Mouse (Mus musculus) lung, postnatal 10 days (tissue): ENCODE measurements around the gene Efna2.
A peak's percentile ranks its signal among the peaks of the same experiment; 100 is the strongest.

Source experiments
- DNase-seq: peaks from one replicate; pipeline ENCODE4 v3.0.0; 2021

Efna2 gene

DNA sequence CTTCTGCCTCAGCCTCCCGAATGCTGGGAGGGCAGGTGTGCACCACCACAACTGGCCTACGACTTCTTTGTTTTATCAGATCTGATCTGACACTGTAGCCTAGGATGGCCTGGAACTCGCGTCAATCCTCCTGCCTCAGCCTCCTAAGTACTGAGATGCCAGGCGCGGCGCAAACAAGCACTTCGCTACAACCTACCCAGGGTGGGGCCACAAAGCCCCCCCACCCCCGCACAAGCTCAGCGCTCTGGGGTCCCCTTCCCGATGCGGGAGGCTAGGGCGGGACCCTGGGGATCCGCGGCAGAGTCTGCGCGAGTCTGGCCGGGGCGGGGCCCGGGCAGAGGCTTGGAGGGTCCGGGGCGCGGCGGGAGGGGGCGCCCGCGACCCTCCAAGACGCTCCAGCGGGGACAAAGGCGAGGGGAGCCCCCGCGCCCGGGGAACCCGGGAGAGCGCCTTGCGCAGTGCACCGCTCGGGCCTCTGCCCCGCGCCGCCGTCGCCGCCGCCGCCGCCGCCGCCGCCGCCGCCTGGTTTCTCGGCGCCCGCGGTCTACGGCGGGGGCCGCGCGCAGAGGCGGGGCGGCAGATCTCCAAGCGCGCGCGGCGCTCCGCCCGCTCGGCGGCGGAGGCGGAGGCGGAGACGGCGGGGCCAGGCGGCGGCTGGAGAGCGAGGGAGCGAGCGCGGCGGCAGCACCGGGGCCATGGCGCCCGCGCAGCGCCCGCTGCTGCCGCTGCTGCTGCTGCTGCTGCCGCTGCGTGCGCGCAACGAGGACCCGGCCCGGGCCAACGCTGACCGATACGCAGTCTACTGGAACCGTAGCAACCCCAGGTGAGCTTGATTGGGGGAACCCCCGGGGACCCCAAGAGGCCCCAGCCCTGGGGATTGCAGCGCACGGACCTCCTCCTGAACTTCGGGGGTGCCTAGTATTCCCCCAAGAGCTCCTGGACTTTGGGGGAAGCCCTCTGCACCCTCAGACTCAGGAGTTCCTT lies at the start of gene Efna2:
Efna2 (plus strand) TSS at position 415 of the 984 bp plus-strand sequence.
- no peak for DNase-seq

DNA sequence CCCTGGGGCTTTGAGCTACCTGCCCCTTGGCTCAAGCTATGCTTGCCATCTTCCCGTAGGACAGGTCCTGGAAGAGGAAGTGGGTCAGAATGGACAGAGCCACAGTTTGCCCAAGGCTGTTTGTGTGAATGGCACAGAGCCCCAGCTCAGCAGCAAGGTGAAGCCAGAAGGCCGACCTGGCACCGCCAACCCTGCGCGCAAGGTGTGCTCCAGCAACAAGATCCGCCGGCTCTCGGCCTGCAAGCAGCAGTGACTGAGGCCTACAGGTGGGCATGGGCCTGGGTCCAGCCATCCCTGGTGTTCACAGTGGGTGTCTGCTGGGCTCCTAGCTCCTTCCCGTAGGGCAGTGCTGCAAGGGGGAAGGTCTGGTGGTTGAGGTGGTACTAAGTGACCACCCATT lies 49.4 kb upstream of the Efna2 start:
- no peak for DNase-seq

DNA sequence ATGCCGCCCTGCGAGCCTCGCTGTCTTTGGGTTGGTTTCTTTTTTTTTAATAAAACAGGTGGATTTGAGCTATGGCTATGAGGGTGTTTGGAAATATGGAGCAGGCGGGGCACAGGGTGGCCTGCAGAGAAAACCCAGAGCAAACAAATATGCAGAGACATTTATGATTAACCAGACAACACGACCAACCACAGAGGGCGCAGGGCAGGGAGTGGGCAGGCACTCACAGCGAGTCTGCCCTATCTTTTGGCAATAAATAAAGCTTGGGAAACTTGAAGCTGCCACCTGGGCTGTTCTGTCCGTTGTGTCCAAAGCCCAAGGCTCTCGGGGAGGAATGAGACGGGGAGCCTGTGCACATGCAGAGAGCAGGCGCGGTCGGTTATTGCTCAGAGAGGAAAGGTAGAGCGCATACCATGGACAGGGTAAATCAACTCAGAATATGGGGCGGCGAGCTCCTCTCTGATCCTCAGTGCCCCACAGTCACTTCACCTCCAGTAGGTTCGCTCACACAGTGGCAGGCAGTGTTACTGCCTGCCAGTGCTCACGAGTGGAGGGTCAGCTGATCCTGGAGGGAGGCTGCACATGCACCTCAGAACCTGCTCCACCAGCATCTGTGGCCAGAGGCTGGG lies 48.8 kb upstream of the Efna2 start:
- peak; percentile 44 for DNase-seq

DNA sequence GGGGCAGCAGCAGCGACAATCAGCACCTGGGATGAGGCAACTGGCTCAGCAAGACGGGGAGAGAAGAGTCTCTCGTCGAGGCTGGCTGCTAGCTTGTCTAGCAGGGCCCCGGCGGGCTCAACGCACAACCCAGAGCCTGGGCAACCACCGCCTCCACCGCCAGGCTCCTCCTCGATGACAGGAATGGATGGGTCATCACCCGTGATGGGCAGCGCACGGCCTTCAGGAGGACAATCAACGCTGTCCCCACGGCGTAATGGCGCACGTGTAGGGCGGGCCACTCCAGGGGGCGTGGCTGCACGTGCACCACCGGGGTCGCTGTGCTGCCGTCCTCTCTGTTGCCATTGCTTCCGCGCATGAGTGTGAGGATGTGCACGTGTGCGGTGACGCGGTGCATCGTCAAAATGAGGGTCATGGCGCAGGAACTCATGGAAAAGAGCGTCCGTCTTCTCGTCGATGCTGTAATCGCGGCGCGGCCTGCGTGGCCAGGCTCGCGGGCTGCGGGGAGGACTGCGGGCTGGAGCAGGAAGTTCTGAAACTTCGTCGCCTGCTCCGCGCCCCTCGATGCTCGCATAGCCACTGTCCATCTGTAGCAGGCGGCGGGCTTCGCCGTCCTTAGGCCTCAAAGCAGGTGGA lies 47.8 kb upstream of the Efna2 start:
- no peak for DNase-seq

DNA sequence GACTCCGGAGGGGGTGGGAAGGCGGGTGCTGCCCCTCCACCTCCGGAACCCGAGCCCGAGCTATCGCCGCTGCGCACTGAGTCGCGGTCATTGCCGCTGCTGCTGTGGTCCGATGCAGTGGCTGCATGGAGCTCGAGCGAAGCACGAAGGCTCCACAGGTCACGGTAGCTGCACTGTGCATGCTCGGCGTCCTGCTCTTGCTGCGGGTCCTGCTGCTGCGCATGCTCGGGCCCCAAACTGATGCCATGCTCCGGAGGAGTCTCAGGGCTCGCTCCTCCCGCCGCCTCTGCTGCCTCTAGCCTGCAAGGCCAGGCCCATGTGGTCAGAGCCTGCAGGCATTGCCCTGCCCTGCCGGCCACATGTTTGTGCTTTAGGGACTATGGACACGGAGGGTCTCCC lies 47.3 kb upstream of the Efna2 start:
- DNase-seq, result no peak

DNA sequence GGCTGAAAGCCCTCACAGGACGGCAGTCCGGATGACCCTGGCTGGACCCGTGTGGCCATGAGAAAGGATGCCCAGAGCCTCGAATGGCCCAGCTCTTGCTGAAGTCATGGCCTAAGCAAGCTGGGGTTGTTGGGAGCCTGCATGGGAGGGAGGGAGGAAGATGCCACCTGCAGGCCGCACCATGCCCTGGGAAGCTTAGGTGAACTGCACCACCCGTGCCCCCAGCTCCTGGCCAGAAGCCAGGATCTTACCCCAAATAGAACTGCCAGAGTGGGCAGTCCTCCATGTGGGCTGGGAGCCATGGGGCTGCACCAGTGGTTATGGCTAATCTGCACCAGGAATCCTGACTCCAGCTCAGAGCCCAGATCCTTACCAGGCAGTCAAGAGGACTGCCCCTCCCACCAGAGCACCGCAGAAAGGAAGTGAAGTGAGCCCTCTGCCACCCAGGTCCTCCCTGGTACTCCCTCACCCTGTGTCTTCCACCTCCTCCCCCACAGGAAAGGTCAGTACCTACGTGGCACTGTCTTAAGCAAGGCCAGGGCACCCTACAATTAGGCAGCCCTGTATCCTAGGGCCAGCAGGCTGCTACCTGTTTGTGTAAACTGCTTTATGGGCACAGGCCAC lies 45.9 kb upstream of the Efna2 start:
- peak; percentile 30 for DNase-seq

DNA sequence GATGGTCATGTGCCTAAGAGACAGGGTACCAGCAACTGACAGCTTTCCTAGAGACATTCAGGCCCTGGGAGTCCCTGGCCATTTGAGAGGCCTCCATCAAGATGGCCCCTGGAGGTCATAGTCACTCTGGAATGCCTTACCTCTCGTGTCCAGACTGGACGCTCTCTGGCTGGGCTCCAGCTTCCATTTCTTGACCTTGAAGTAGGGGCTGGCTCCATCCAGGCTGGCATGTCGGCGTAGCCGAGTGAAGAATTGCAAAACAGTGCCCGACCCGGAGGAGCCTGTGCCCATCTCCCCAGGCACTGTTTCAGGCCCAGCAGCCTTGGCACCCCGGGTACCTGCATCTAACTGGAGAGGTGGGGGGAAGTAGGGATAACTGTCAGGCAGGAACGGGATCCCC lies 44.9 kb upstream of the Efna2 start:
- peak; percentile 48 for DNase-seq

DNA sequence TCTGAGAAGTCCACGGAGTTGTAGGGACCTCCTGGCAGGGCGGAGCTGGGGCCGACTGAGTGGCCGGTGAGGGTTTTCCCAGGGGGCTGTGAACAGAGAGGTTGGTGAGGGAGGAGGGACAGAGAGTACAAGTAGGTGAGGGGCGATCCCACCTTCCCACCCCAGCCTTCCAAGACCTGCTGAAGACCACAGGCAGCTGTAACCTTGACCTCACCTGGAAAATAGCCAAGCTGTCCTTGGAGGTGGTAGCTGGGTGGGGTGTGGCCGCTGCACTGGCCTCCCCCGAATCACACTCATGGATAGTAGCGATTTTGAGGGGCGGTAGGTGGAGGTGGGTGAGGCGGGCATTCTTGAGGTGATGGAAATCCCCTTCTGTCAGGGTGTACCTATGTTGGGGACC lies 44.1 kb upstream of the Efna2 start:
- DNase-seq, result peak; percentile 17

DNA sequence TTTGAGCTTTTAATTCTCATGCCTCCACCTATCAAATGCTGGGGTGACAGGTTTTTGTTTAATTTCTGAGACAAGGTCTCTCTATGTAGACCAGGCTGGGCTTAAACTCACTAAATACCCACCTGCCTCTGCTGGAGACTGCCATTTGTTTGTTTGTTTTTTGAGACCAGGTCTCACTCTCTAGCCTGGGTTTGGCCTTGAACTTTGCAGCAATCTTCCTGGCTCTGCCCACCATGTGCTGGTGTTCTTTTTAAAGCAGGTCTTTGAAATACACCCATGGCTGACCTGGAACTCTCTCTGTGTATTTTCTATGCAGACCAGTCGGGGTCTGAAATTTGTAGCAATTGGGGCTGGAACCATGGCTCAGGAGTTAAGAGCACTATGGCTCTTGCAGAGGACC lies 43.6 kb upstream of the Efna2 start:
- no peak for DNase-seq

DNA sequence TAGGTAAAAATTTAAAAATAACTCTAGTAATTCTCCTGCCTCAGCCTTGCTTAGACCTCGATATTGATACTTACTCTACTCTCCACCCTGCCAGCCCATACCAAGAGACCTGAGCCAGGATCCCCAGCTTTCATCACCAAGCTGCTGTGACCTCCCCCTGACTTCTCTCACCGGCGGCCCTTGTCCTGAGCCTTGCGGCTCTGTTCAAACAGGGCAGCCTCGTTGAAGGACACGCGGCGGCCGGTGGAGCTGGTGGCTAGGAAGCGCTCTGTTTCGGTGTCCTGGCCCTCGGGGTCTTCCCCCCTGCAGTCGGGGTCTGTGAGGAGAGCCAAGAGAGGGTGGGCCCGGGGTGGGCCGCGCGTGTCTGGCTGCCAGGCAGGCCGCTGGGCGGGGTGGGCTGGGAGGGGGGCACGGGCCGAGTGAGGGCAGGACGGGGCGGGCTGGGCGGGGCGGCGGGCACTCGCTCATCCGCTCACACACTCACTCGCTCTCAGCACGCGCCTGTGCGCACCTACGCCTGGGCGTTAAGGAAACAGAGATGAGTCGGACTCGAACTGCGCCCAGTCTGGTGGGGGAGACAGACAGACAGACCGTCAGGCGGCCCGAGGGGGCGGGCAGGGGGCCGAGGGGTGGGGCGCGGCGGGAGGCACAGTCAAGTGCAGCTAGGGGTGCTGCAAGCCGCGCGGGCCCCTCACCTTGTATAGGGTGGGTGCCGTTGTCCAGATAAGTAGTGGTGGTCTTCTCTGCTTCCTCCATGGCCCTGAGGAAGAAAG lies 42.9 kb upstream of the Efna2 start:
- DNase-seq, result peak; percentile 21

DNA sequence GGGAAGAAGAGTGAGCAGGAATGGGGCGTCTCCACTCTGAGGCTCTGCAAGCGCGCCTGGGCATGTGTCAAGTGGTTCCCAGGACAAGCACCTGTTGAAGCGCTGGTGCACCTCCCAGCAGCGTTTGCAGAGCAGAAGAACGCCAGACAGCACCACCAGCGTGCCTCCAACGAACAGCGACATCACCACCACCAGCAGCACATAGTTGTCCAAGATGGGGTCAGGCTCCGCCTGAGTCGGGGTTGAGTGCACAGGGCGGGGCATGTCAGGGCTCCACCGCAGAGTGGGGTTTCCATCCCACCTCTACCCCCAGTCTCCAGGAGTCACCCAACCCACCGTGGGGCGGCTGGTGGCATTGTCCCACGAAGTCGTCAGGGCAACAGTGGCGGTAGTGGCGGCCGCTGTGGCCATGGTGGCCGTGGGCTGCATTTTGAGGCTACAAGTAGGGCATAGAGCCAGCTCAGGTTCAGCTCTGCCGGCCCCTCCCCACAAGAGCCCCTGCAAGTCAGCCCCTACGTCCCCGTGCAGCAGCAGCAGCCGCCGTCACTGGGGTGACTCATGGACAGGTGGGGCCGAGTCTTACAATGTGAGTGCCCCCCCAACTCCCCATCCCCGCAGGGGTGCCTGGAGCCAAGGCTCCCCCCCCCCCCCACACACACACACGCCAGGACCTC lies 42.2 kb upstream of the Efna2 start:
- DNase-seq, result peak; percentile 54

DNA sequence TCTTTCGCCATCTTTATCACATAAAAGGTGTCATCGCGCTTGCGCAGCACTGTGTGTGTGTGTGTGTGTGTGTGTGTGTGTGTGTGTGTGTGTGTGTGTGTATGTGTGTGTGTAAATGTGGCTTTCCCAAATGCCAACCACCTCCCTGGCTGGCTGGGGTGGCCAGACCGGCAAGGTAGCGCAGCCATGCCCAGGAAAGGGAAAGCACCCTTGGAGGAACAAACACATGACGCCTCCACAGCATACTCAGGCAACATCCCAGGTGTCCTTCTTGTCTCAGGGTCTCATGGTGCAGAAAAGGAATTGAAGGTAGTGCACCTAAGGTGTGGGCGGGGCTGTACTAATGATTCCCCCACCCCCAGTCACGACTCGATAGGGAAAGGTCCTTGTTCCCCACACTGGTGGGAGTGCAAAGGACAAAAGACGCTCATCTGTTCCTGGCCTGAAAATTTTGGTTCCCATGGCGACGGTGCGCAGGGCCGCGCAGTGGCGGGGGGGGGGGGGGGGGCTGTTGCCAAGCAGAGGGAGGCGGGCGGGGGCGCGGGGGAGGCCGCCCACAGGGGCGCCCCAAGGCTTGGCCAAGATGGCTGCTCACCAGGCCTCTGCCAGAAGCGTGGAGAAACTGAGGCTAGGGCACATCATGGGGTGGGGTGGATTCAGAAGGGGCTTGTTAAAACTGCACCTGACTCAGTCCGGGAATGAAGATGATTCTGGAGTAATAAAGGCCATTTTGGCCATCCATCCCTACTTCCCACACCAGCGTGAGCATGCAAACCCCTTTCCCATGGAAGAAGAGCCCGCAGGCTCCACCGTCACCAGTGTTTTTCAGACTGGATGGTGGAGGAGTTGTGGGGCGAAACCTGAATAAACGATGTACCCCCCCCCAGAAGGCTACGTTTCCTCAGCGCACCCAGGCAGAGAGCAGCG lies 41.4 kb upstream of the Efna2 start:
- no peak for DNase-seq

DNA sequence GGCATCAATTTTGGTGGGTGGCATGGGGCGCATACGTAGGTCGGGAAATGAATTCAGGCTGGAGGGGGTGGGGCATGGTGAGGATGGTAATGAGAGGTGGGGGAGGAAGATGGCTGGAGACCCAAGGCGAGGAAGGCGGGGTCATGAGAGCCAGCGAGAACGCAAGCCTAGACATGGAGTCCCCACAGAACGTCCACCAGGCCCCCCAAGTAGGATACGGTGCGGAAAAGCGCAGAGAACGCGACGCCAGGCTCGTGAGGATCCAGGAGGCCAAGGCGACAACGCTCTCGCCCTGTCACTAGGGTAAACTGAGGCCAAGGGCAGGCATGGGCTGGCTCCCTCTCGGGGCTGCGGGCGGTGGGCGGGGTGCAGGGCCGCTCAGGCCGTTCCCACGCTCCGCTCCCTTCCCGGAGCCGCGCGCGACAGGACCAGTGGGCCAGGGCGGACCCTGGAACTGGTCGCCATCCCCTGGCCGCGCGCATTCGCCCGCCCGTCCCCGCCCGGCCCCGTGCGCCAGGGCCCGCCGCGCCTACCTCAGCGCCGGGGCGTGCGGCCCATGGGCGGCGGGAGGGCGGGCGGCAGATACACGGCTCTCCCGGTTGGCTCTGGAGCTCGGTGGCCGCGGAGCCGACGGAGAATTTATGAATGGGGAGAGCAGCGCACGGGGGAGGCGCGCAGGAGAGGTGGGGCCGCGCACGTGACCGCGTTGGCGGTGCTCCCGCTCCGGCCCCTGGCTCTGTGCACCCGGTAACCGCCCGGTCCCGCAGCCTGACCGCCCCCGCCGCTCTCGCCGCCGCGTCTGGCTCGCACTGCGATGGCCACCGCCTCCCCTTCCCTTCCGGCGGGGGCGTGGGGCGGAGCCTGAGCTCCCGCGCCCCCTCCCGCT lies 40.5 kb upstream of the Efna2 start, which contains the start of gene Atp5d:
Atp5d (plus strand) TSS at position 80 of the 886 bp plus-strand sequence.
- DNase-seq, result peak; percentile 63

DNA sequence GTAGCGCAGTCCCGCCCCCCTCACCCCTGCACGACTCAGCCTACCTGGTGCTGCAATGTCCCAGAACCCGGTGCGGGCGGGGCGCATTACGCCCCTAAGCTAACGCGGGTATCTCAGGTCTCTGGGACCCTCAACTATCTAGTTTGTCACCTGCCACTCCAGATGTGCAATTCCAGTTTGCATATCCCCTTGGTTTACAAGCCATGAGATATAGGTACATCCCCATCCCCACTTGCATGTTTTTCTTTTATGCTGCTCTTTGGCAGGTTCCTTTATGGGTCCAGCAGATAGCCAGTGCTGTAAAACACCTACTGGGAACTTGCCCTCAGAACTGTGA lies 39.9 kb upstream of the Efna2 start:
- no peak for DNase-seq

DNA sequence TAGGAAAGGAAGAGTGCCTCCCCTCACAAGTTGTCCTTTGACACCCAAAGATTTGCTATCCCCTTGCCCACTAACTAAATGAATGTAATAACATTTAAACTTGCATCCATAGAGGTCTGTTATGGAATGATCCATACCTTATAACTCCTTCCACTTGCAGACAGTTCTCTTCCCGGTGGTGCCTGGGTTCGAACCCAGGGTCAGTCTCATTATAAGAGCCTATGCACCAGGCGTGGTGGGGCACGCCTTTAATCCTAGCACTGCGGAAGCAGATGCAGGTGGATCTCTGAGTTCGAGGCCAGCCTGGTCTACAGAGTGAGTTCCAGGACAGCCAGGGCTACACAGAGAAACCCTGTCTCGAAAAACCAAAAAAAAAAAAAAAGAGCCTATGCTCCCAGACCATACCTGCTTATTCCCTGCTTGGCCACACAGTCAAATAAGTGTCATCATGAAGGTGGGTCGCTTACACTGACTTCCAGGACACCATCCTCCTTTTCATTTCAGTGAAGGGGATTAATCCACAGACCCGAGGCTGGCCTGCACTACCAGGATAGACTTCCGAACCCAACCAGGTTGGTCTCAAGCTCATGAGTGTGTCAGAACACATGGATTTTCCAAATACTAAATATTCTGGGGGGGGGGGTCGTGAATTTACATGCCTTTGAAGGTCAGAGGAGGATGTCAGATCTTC lies 39.2 kb upstream of the Efna2 start:
- no peak for DNase-seq

DNA sequence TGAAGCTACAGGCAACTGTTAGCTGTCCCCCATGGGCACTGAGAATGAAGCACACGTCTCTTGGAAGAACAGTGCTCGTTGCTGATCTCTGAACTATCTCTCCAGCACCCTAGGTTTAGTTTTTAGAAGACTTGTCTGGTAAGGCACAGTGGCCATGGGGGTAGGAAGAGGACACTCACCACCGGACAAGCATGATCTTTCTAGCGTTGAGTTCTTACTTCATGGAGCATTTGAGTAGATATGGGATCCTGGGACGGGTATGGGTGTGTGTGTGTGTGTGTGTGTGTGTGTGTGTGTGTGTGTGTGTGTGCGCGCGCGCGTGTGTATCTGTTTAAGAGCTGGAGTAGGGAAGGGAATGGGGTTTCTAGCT lies 38.6 kb upstream of the Efna2 start, which contains the start of gene Cbarp:
Cbarp (minus strand) TSS at position 170 of the 370 bp plus-strand sequence.
- DNase-seq, result no peak

DNA sequence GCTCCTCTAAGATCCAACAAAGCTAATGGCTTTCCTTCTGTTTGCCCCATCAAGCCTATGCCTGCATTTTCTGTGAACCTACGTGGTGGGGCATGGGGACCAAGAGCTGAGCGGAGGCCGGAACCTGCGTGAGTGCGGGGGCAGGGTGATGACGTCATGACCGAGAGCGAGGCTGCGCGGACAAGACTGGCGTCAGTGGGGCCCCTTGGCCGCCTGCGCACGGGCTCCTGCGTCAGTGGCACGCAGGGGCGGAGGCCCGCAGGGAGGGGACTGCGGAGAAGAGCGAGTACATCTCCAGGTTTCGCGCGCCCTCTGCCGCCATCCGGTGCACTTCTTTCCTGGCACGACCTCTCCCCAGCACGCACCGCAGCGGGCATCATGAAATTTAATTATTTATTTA lies 38.0 kb upstream of the Efna2 start:
- DNase-seq, result peak; percentile 98

DNA sequence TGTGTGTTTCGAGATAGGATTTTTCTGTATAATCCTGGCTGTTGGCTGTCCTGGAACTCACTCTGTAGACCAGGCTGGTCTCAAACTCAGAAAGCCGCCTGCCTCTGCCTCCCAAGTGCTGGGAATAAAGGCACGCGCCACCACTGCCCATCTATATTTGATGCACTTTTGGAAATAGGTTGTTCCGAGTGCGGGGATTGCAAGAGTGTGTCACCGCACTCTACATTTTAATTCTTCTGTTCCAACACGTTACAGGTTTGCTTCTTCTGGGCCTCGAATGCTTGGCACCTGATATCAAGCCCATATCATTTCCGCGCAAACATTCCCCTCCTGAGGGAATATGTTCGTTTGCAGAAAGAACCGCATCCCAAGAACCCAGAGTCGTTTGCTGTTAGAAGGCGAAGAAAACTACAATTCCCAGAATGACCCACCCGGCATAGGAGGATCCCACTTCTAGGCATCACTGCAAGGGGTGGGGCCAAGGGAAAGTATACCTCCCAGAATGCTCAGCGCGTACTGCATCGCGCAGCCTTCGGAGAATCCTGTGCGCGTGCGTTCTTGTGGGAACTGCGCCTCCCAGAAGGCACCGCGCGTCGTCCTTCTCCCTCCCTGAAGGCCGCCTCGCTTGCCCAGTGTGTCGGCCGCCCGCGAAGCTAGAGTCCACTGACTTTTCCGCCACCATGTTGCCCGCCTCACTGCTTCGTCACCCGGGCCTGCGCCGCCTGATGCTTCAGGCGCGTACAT lies 37.3 kb upstream of the Efna2 start:
- peak; percentile 99 for DNase-seq
